Mouse (Mus musculus) ES-E14 (cell line): ENCODE measurements around the gene Zfp503. TPM values are rescaled to one million over a fixed set of nuclear protein-coding genes. Genes with fewer than 3 reads are reported as not detected.

Source experiments
- DNase-seq: peaks from one replicate; pipeline ENCODE4 v3.0.0-alpha.2; 2013; ENCODE audit warnings: low read depth, low spot score
- H3K27ac ChIP-seq: 2 replicates; pipeline ENCODE4 v1.5.1; 2012; ENCODE audit warnings: low read depth, mild to moderate bottlenecking, low read length, moderate library complexity, mixed read lengths; ENCODE audit not compliant: poor library complexity, insufficient read depth, severe bottlenecking
- H3K36me3 ChIP-seq: 2 replicates; pipeline ENCODE4 v1.6.1; 2012; ENCODE audit warnings: mild to moderate bottlenecking, low read length, moderate library complexity, mixed read lengths; ENCODE audit not compliant: control insufficient read depth, poor library complexity, insufficient read depth, severe bottlenecking
- H3K4me1 ChIP-seq, 2 experiments: fragments of 150-350 bp in 1 of 2; sonication (generic) in 1 of 2; 2 replicates each; pipeline ENCODE4 v1.6.1; 2012; ENCODE audit warnings: low read length in 2 of 2, mild to moderate bottlenecking in 1 of 2, mixed read lengths in 1 of 2; ENCODE audit not compliant: control insufficient read depth in 2 of 2, insufficient read depth in 2 of 2, poor library complexity in 1 of 2
- H3K4me3 ChIP-seq, 2 experiments: fragments of 150-350 bp in 1 of 2; sonication (generic) in 1 of 2; 2 replicates each; pipeline ENCODE4 v1.5.1; 2012; ENCODE audit warnings: low read length in 2 of 2, low read depth in 1 of 2, mild to moderate bottlenecking in 1 of 2, mixed read lengths in 1 of 2; ENCODE audit not compliant: insufficient read depth in 1 of 2, poor library complexity in 1 of 2, severe bottlenecking in 1 of 2
- H3K9ac ChIP-seq: 2 replicates; pipeline ENCODE4 v1.6.1; 2012; ENCODE audit warnings: low read depth, mild to moderate bottlenecking, low read length, mixed read lengths; ENCODE audit not compliant: poor library complexity, insufficient read depth, severe bottlenecking
- H3K9me3 ChIP-seq: fragments of 150-350 bp; sonication (generic); 2 replicates; pipeline ENCODE4 v1.6.1; 2012; ENCODE audit warnings: low read depth, mild to moderate bottlenecking, low read length; ENCODE audit not compliant: control insufficient read depth, insufficient read depth
- CHD2 ChIP-seq: IDR thresholded peaks from 2 replicates; pipeline ENCODE4 v1.6.1; 2014; ENCODE audit warnings: mild to moderate bottlenecking, low read depth, low read length, inconsistent platforms
- HCFC1 ChIP-seq: IDR thresholded peaks from 2 replicates; pipeline ENCODE4 v1.6.1; 2012; ENCODE audit warnings: low read length, inconsistent platforms, borderline replicate concordance; ENCODE audit not compliant: insufficient read depth
- MAFK ChIP-seq: IDR thresholded peaks from 2 replicates; pipeline ENCODE4 v1.6.1; 2014; ENCODE audit warnings: mild to moderate bottlenecking, low read depth, low read length, inconsistent platforms; ENCODE audit not compliant: insufficient read depth
- ZC3H11A ChIP-seq: IDR thresholded peaks from 2 replicates; pipeline ENCODE4 v1.6.1; 2012; ENCODE audit warnings: low read depth, mild to moderate bottlenecking, inconsistent platforms, low read length, borderline replicate concordance
- ZNF384 ChIP-seq: IDR thresholded peaks from 2 replicates; pipeline ENCODE4 v1.6.1; 2012; ENCODE audit warnings: low read depth, low read length, inconsistent platforms
- in situ Hi-C, 2 experiments: fragments of 600-800 bp; cut with MboI; formaldehyde crosslinking; loops; one replicate each; pipeline ENCODE4 v1.15.1; 2025; ENCODE audit warnings: low sequenced_read_pairs in 2 of 2, inconsistent platforms in 1 of 2; ENCODE audit not compliant: unreplicated experiment in 2 of 2
- total RNA-seq: library from RNA; depleted of rRNA; stranded (reverse); fragments of 300-350 nt; gene quantifications from 2 replicates; pipeline ENCODE4 v1.2.3, GENCODE M21; 2012

Zfp503 gene
- total RNA-seq, 1 experiment: 1.2 TPM

GRCm38 (mm10) chr14:21991251-21991780, 1.9 kb upstream of the Zfp503 start:
- no peak for TF ChIP-seq HCFC1
- TF ChIP-seq MAFK: no peak
- TF ChIP-seq CHD2: peak; percentile 62; the same call in 1 of the 2 replicates
- TF ChIP-seq ZC3H11A: no peak
- TF ChIP-seq ZNF384: no peak
- peaks cover 0 to 19% of the 10 kb centered on the region in 2 experiments; a peak in 2 of 4 replicates for H3K4me1 ChIP-seq
- DNase-seq: no peak
- H3K4me3 ChIP-seq: no peak overlapping the region
- H3K36me3 ChIP-seq: no peaks in the 10 kb centered on the region
- H3K9ac ChIP-seq: no peak overlapping the region
- in situ Hi-C loops: loop anchor here (25.0 kb wide), 2 partner anchors 821 to 1421 kb away; no protein-coding TSS in a partner anchor
- H3K9me3 ChIP-seq: no peaks in the 10 kb centered on the region
- no peak overlapping the region for H3K27ac ChIP-seq

- no peak overlapping the region for H3K4me3 ChIP-seq
- in situ Hi-C loops: loop anchor here (25.0 kb wide), 2 partner anchors 822 to 1422 kb away; no protein-coding TSS in a partner anchor
- H3K36me3 ChIP-seq: no peaks in the 10 kb centered on the region
- H3K9me3 ChIP-seq: no peaks in the 10 kb centered on the region
- H3K4me1 ChIP-seq: peaks cover 0 to 20% of the 10 kb centered on the region in 2 experiments; a peak in 2 of 4 replicates
- H3K27ac ChIP-seq: no peak overlapping the region
- H3K9ac ChIP-seq: no peak overlapping the region
- no peak for TF ChIP-seq CHD2
- TF ChIP-seq MAFK: no peak
- no peak for TF ChIP-seq HCFC1
- no peak for TF ChIP-seq ZC3H11A
- TF ChIP-seq ZNF384: no peak
- DNase-seq: no peak
Measured at GRCm38 (mm10) chr14:21990321-21991021, 1.1 kb upstream of the Zfp503 start.

GRCm38 (mm10) chr14:21988577-21989290, 667 bp downstream of the Zfp503 start:
- H3K36me3 ChIP-seq: no peaks in the 10 kb centered on the region
- peak overlapping the region; percentile 41 to 57 for H3K4me3 ChIP-seq
- no peak overlapping the region for H3K27ac ChIP-seq
- H3K4me1 ChIP-seq: peaks cover 0 to 15% of the 10 kb centered on the region in 2 experiments; a peak in 2 of 4 replicates
- no peak overlapping the region for H3K9ac ChIP-seq
- no peak for TF ChIP-seq MAFK
- no peak for TF ChIP-seq HCFC1
- no peak for TF ChIP-seq CHD2
- TF ChIP-seq ZC3H11A: no peak
- TF ChIP-seq ZNF384: no peak
- DNase-seq: no peak
- in situ Hi-C loops: loop anchor here (25.0 kb wide), 2 partner anchors 824 to 1424 kb away; no protein-coding TSS in a partner anchor
- no peaks in the 10 kb centered on the region for H3K9me3 ChIP-seq
